Mouse (Mus musculus) 416B (cell line): ENCODE results near the gene Lrrc8b.
A peak's percentile ranks its signal among the peaks of the same experiment; 100 is the strongest.

Experiments used
- DNase-seq: peaks from one replicate; pipeline ENCODE4 v3.0.0; 2011; ENCODE audit warnings: low read depth

Lrrc8b gene

GRCm38 (mm10) chr5:105418851-105419250 lies 3.3 kb downstream of the Lrrc8b start:
- no peak for DNase-seq

- no peak for DNase-seq
Observed at GRCm38 (mm10) chr5:105425587-105425986, 10.0 kb downstream of the Lrrc8b start.

GRCm38 (mm10) chr5:105427326-105427725 lies 11.8 kb downstream of the Lrrc8b start:
- DNase-seq = no peak

- DNase-seq = peak; percentile 50
Observed at GRCm38 (mm10) chr5:105428265-105428974, 12.8 kb downstream of the Lrrc8b start.

GRCm38 (mm10) chr5:105430148-105430547 lies 14.6 kb downstream of the Lrrc8b start:
- DNase-seq = no peak

- DNase-seq = no peak
Observed at GRCm38 (mm10) chr5:105439608-105440007, 24.0 kb downstream of the Lrrc8b start.

- no peak for DNase-seq
Observed at GRCm38 (mm10) chr5:105440992-105441535, 25.5 kb downstream of the Lrrc8b start.

- DNase-seq = peak; percentile 67
Observed at GRCm38 (mm10) chr5:105442212-105443000, 26.8 kb downstream of the Lrrc8b start.

GRCm38 (mm10) chr5:105443057-105443815 lies 27.7 kb downstream of the Lrrc8b start:
- peak; percentile 87 for DNase-seq

- DNase-seq = peak; percentile 62
Observed at GRCm38 (mm10) chr5:105445686-105446085, 30.1 kb downstream of the Lrrc8b start.

GRCm38 (mm10) chr5:105454105-105454504 lies 38.5 kb downstream of the Lrrc8b start:
- DNase-seq = no peak

- DNase-seq = no peak
Observed at GRCm38 (mm10) chr5:105459077-105459476, 43.5 kb downstream of the Lrrc8b start.

- no peak for DNase-seq
Observed at GRCm38 (mm10) chr5:105460551-105460950, 45.0 kb downstream of the Lrrc8b start.

- DNase-seq = no peak
Observed at GRCm38 (mm10) chr5:105461076-105461475, 45.5 kb downstream of the Lrrc8b start.

GRCm38 (mm10) chr5:105464671-105465070 lies 49.1 kb downstream of the Lrrc8b start:
- DNase-seq = no peak

- DNase-seq = no peak
Observed at GRCm38 (mm10) chr5:105465550-105465949, 50.0 kb downstream of the Lrrc8b start.

GRCm38 (mm10) chr5:105466471-105466902 lies 50.9 kb downstream of the Lrrc8b start:
- no peak for DNase-seq

GRCm38 (mm10) chr5:105467271-105467670 lies 51.7 kb downstream of the Lrrc8b start:
- no peak for DNase-seq

GRCm38 (mm10) chr5:105472983-105473705 lies 57.6 kb downstream of the Lrrc8b start:
- no peak for DNase-seq

GRCm38 (mm10) chr5:105477527-105477926 lies 62.0 kb downstream of the Lrrc8b start:
- no peak for DNase-seq

GRCm38 (mm10) chr5:105479673-105480072 lies 64.1 kb downstream of the Lrrc8b start:
- peak; percentile 32 for DNase-seq

GRCm38 (mm10) chr5:105480561-105480960 lies 65.0 kb downstream of the Lrrc8b start:
- DNase-seq = no peak
